Mouse (Mus musculus): Measurements from ENCODE around the gene Ppp1r12c. TPM values are rescaled to one million over a fixed set of nuclear protein-coding genes. Genes with fewer than 3 reads are reported as not detected.

The Ppp1r12c gene
- total RNA-seq, 2 experiments from 2014 or later, result 114 to 125 TPM

GRCm38 (mm10) chr7:4437721-4438120 lies 63.8 kb downstream of the Ppp1r12c start:
- DNase-seq (ENCODE audit: low spot score in 2 of 2), result no peak

DNA sequence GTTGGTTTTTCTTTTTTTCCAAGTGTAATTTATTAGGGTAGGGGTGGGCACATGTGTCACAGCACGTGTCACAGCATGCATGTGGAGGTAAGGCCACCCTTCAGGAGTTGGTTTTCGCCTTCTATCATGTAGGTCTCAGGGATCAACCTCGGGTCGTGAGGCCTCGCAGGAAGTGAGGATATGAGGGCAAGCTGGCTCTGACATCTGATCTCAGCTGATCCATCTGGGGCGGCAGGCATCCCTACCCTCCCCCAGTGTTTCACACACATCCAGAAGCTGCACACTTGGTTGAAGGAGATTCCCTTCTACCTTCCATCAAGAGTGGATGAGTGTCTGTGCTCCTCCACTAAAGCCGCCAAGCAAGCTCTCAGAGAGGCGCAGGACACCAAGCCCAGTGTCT lies 69.5 kb downstream of the Ppp1r12c start:
- DNase-seq (ENCODE audit: low spot score in 2 of 2), result no peak

GRCm38 (mm10) chr7:4431548-4431947 lies 69.9 kb downstream of the Ppp1r12c start:
- DNase-seq (ENCODE audit: low spot score in 2 of 2), result peak; percentile 69 to 77

Small RNA genes lying within 50 kb of the gene (microRNA-seq; reads per million reads assigned to microRNA genes)
- gene Gm24605, result 0 reads per million in 2 experiments

Other genes starting within 250 kb of the Ppp1r12c start
- not detected for gene Ncr1, start 164.0 kb downstream of the Ppp1r12c start, total RNA-seq (2021)
- under 1 TPM in 1 of 2 experiments, not detected in 1; 0.07 TPM for gene Gp6, start 103.9 kb downstream of the Ppp1r12c start, total RNA-seq (2021)
- 10 to 100 TPM; 33.6 to 40.1 TPM for gene Rdh13, start 56.0 kb downstream of the Ppp1r12c start, total RNA-seq (2021)
- 1 to 10 TPM; 3.2 to 4.9 TPM for gene Eps8l1, start 41.0 kb downstream of the Ppp1r12c start, total RNA-seq (2021)
- 1 to 10 TPM; 2.0 to 2.9 TPM for gene Tnnt1, start 14.7 kb upstream of the Ppp1r12c start, total RNA-seq (2021)
- 1 to 10 TPM in 1 of 2 experiments, under 1 TPM in 1; 0.94 to 2.0 TPM for gene Tnni3, start 22.5 kb upstream of the Ppp1r12c start, total RNA-seq (2021)
- 1 to 10 TPM; 1.2 to 1.4 TPM for gene Dnaaf3, start 30.8 kb upstream of the Ppp1r12c start, total RNA-seq (2021)
- gene Syt5, start 45.9 kb upstream of the Ppp1r12c start, total RNA-seq (2021), result 100 to 1,000 TPM; 203 to 205 TPM
- gene Ptprh, start 102.4 kb upstream of the Ppp1r12c start, total RNA-seq (2021), result 1 to 10 TPM; 1.1 TPM
- 10 to 100 TPM; 13.9 to 18.5 TPM for gene Tmem86b, start 129.7 kb upstream of the Ppp1r12c start, total RNA-seq (2021)
- gene Ppp6r1, start 157.3 kb upstream of the Ppp1r12c start, total RNA-seq (2021), result 100 to 1,000 TPM; 112 to 121 TPM
- gene Hspbp1, start 183.4 kb upstream of the Ppp1r12c start, total RNA-seq (2021), result 10 to 100 TPM; 93.2 to 97.2 TPM
- gene Brsk1, start 188.9 kb upstream of the Ppp1r12c start, total RNA-seq (2021), result 100 to 1,000 TPM; 280 to 313 TPM
- gene Tmem150b, start 223.6 kb upstream of the Ppp1r12c start, total RNA-seq (2021), result not detected
- gene Kmt5c, start 238.4 kb upstream of the Ppp1r12c start, total RNA-seq (2021), result 10 to 100 TPM; 43.5 to 45.9 TPM

Measured in layer of hippocampus, postnatal 10 days (tissue).